Mouse (Mus musculus) A20 (cell line): ENCODE measurements around the gene Gipc2.

ENCODE experiments used
- DNase-seq: peaks from one replicate; pipeline ENCODE4 v3.0.0-alpha.2; 2011; ENCODE audit warnings: low read depth, low spot score

Gipc2 gene

GRCm38 (mm10) chr3:152076088-152076487, 89.9 kb downstream of the Gipc2 start:
- no peak for DNase-seq

DNA sequence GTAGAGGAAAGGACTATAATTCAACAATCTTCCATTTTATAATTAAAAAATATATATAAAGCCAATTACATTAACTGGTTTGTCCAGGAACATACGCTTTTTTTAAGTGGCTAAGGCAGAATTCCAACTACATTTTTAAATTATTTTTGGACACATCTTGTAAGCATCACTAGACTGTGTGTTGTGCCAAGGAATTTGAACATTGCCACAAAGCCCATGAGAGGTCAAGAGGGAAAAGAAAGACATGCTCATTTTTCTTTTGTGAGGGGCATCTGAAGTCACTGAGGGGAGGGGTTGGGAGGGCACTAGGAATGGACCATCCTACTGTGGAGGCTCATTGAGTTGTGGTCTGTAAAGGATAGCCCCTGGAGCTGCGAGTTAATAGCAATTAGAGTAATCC, 97.0 kb downstream of the Gipc2 start:
- DNase-seq = no peak

DNA sequence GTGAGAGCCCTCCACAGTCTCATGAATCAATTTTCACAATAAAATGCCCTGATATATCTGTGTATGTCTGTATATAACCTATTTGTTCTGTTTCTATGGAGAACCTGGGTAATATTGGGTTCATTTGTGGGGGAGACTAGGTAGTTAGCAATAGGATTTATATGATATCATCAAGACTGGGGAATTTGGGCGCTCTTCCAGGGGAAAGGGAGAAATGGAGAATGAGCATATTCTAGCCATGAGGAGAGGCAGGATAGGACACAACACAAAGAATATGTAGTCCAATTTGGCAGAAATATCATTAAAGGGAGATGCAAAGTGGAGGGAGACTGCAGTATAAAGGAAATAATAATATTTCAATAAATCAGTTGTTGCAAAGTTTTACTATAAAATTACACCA, 97.7 kb downstream of the Gipc2 start:
- DNase-seq = no peak

- DNase-seq = no peak
Measured at GRCm38 (mm10) chr3:152066696-152067095, 99.3 kb downstream of the Gipc2 start.

DNA sequence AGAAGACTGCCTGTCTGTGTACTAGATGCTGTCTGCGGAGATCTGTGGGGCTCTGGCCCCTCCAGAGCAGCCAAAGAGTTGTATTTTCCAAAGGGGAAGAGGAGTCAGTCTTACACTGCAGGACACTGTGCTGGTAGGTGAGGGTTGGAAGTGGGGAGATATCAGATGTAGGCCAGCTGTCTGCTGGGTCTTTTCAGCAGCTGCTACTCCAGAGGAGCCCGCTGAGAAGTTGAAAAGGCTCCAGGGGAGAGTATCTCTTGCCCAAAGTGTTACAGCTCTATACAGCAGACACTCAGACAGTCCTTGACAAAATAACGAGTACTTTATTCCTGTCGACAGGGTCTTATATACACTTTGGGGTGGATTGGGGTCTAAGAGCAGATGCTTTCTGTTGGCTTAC, 100.2 kb downstream of the Gipc2 start:
- no peak for DNase-seq

GRCm38 (mm10) chr3:152064166-152064565, 101.9 kb downstream of the Gipc2 start:
- DNase-seq = no peak

GRCm38 (mm10) chr3:152062806-152063205, 103.2 kb downstream of the Gipc2 start:
- DNase-seq = no peak

DNA sequence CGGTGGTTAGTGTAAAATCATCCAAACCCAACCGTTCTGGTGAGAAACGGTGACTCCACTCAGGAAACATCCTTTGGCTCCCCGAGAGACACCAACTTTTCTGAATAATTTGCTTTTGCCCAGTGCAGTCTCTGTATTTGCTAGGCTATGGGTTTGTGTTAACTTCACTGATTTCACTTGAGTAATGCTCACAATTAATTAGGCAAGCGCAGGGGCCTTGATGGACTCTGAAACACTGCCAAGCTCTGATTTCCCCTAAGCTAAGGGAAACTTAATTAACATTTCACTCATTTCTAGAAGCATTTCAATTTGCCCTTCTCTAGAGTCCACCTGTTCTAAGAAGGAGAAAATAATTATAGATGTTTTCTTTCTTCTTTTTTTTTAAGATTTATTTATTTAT, 104.9 kb downstream of the Gipc2 start:
- DNase-seq = no peak

GRCm38 (mm10) chr3:152058235-152058634, 107.8 kb downstream of the Gipc2 start:
- no peak for DNase-seq

- no peak for DNase-seq
Measured at GRCm38 (mm10) chr3:152054260-152054659, 111.8 kb downstream of the Gipc2 start.

GRCm38 (mm10) chr3:152051959-152052358, 114.1 kb downstream of the Gipc2 start:
- no peak for DNase-seq

GRCm38 (mm10) chr3:152047914-152048313, 118.1 kb downstream of the Gipc2 start:
- no peak for DNase-seq

DNA sequence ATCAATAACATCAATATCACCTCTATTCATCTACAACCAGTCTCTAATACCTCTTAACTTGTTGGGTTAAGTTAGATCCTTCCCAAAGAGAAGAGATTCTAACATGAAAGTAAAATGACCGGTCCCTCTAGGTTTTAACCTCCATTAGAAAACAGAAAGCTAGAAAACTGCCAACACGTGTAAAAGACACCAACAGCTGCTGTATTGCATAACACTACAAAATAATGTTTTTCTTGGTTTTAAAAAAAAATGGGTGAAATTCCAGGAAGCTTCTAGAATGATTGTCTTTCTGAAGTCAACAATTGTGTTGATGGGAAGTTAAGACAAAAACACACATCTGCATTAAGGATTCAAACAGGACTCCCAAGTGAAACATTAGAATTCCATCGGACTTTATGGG, 119.1 kb downstream of the Gipc2 start:
- DNase-seq = no peak
